In genomic region chr10:26358231-26358630, GRCm38 (mm10) we compare ENCODE assay signal across 16 mouse cellular contexts. TPM values are rescaled to one million over a fixed set of nuclear protein-coding genes. Genes with fewer than 3 reads are reported as not detected.
DNase-seq lines count a peak whose midpoint lies in the region; TF ChIP-seq lines count a peak whose summit lies in the region.
"Had no signal": no experiment of that assay in that cellular context is flagged by ENCODE, and none has a peak within 500 bp of the region (broad histone marks: within the 10 kb centered on the region; RNA-seq: fewer than 3 reads in every experiment).

No protein-coding gene starts in this region.

- peaks cover 5% of the 10 kb centered on the region for H3K4me1 ChIP-seq in embryonic fibroblast, embryonic 13.5 days (ENCODE audit: control insufficient read depth, insufficient read depth, low read length)
- no peaks in the 10 kb centered on the region for H3K4me1 ChIP-seq in heart, adult 2 months (ENCODE audit: control insufficient read depth, insufficient read depth, low read length)
- H3K4me1 ChIP-seq: hindbrain, embryonic 13.5 days; liver, embryonic 15.5 days had no signal

- no peak overlapping the region for H3K4me3 ChIP-seq in embryonic fibroblast, embryonic 13.5 days (ENCODE audit: insufficient read depth, low read length)
- H3K4me3 ChIP-seq in heart, adult 2 months, result no peak overlapping the region
- H3K4me3 ChIP-seq: hindbrain, embryonic 13.5 days; liver, embryonic 15.5 days had no signal

- TF ChIP-seq POLR2A in embryonic fibroblast, embryonic 13.5 days (IDR thresholded peaks at IDR 0.05; ENCODE audit: low read depth, low read length), result no peak
- TF ChIP-seq POLR2A in heart, adult 2 months (IDR thresholded peaks at IDR 0.05; ENCODE audit: insufficient read depth, low read depth, low read length), result no peak

- no peak for TF ChIP-seq EP300 in heart, adult 2 months (IDR thresholded peaks at IDR 0.05; ENCODE audit: insufficient read depth, low read depth, low read length)

- intact Hi-C loops in left cerebral cortex, postnatal 36 days (cut with DNase I), result no loop called here
- intact Hi-C loops in heart, adult 2 months (cut with DNase I), result no loop called here

- no peaks in the 10 kb centered on the region for H3K36me3 ChIP-seq in heart, adult 2 months (ENCODE audit: control insufficient read depth, insufficient read depth, low read length)
- H3K36me3 ChIP-seq: hindbrain, embryonic 13.5 days; liver, embryonic 15.5 days had no signal

- DNase-seq in adrenal gland, adult 2 months, result peak; percentile 54
- DNase-seq in adrenal gland, adult 8-10 months, result no peak
- DNase-seq in left cerebral cortex, postnatal 36 days (ENCODE audit: low spot score in 2 of 2), result peak; percentile 18 to 32
- no peak for DNase-seq in left cerebral cortex, adult 8-10 months (ENCODE audit: low spot score in 2 of 2)
- DNase-seq in right cerebral cortex, postnatal 4 days, result peak; percentile 27
- DNase-seq in liver, result no peak
- DNase-seq in heart, adult 2 months, result no peak
- DNase-seq: cerebellum, adult 8-10 months; gastrocnemius, postnatal 36 days; heart, postnatal 14 days; kidney, adult 9 months; kidney, postnatal 36 days had no signal

- 0 out of 2 replicates have a peak, but pooled peaks cover 2% of the 10 kb centered on the region for H3K79me2 ChIP-seq in heart, adult 2 months (replicated peaks; ENCODE audit: control insufficient read depth, insufficient read depth, low read length)

- H3K27ac ChIP-seq in embryonic fibroblast, embryonic 13.5 days (ENCODE audit: insufficient read depth, low read length), result peak overlapping the region; percentile 17; the same call in 1 of the 2 replicates
- no peak overlapping the region for H3K27ac ChIP-seq in heart, adult 2 months
- H3K27ac ChIP-seq: hindbrain, embryonic 13.5 days; liver, embryonic 15.5 days had no signal

- no peak overlapping the region for H3K9ac ChIP-seq in heart, adult 2 months (ENCODE audit: low read depth, low read length)
- H3K9ac ChIP-seq: hindbrain, embryonic 13.5 days; liver, embryonic 15.5 days had no signal

- H3K27me3 ChIP-seq in heart, adult 2 months (ENCODE audit: control insufficient read depth, insufficient read depth, low read length), result no peaks in the 10 kb centered on the region
- H3K27me3 ChIP-seq: CH12.LX; hindbrain, embryonic 13.5 days; liver, embryonic 15.5 days had no signal

- WGBS in heart, adult 2 months, result 83% methylated on average over 5 of the region's 5 CpGs

- no peak for TF ChIP-seq CTCF in embryonic fibroblast, embryonic 13.5 days (IDR thresholded peaks at IDR 0.05; ENCODE audit: borderline replicate concordance, insufficient read depth, low read length)
- TF ChIP-seq CTCF in heart, adult 2 months (IDR thresholded peaks at IDR 0.05), result no peak

RNA-seq across cellular contexts. Expression of gene L3mbtl3, which starts 17.5 kb away (rescaled TPM):
- 10 to 100 TPM in 1 of 2 experiments, 1 to 10 TPM in 1; 9.2 to 15.8 TPM for total RNA-seq in adrenal gland, adult 2 months (2021)
- 7.8 and 8.3 TPM in 2 replicates for polyA plus RNA-seq in adrenal gland, adult 2 months (2012; rRNA removed)
- total RNA-seq in adrenal gland, adult 8-10 months (2022), result 10 to 100 TPM; 13.5 to 18.0 (median 15.4) TPM
- total RNA-seq in left cerebral cortex, postnatal 36 days (2021), result 10 to 100 TPM; 27.1 to 27.7 TPM
- 10 to 100 TPM; 21.5 to 27.3 (median 23.3) TPM for total RNA-seq in left cerebral cortex, adult 8-10 months (2022)
- polyA plus RNA-seq in embryonic fibroblast, embryonic 13.5 days (2011; ENCODE audit: insufficient read length, low read depth, missing spikeins), result 17.6 and 22.1 TPM in 2 replicates
- total RNA-seq in heart, adult 2 months (2021), result 1 to 10 TPM; 7.3 to 8.6 TPM
- 1.9 and 3.5 TPM in 2 replicates for polyA plus RNA-seq in heart, adult 2 months (2012; rRNA removed)

Comparison
In these comparisons a context has a peak if more than half of its experiments do, and no peak if none do; other contexts are left out.
1. DNase-seq: peak in adrenal gland, adult 2 months (single experiment), left cerebral cortex, postnatal 36 days (2 of 2) and right cerebral cortex, postnatal 4 days (single experiment); none in adrenal gland, adult 8-10 months (single experiment), left cerebral cortex, adult 8-10 months (0 of 2), liver (single experiment) and heart, adult 2 months (0 of 2).